Mouse (Mus musculus): ENCODE data around the gene Ppp2r5d.

Gene Ppp2r5d

DNA sequence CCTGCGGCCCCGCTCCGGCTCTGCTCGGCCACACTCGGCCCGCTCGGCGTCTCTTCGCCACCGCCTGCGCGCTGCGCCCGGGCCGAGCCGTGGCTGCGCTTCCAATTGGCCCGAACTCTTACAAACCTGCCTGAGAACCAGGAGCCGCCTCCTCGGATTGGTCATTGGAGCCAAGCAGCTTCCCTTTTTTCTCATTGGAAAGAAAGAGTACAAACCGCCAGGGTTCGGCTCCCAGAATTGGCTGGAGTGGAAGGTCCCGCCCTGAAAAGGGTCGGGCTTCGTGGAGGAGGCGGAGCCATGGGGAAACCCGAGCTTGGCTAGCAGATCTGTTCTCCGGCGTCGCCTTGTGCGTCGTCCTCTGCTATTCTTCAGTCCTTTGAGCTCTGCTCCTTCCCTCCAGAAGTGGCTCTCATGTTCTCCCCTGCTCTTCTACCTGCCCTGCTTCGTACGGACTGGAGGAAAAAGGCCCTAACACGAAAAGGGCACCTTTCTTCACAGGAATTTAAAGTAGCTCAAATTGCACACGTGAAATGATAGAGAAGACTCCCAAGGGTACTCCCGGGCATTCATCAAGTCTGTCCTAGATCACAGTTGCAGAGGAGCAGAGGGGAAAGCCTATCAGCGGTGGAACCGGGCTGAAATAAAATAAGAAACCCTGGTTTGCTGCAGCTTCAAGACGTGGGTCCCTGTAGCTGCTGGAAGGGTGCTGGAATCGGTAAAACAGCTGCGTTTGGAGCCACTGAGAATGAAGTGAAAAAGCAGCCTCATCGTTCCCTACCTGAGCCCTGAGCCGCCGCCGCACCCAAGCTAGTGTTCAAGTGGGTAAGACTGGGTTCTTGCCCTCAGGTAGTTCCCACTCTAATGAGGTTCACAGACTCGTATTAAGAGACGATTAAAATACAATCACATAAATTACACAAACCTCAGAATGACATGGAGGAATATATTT, at the start of gene Ppp2r5d:
TSS of gene Ppp2r5d (minus strand) at position 225 of the 949 bp plus-strand sequence.
- peak; percentile 94 for DNase-seq (ENCODE audit: extremely low spot score, low read depth, low spot score)

DNA sequence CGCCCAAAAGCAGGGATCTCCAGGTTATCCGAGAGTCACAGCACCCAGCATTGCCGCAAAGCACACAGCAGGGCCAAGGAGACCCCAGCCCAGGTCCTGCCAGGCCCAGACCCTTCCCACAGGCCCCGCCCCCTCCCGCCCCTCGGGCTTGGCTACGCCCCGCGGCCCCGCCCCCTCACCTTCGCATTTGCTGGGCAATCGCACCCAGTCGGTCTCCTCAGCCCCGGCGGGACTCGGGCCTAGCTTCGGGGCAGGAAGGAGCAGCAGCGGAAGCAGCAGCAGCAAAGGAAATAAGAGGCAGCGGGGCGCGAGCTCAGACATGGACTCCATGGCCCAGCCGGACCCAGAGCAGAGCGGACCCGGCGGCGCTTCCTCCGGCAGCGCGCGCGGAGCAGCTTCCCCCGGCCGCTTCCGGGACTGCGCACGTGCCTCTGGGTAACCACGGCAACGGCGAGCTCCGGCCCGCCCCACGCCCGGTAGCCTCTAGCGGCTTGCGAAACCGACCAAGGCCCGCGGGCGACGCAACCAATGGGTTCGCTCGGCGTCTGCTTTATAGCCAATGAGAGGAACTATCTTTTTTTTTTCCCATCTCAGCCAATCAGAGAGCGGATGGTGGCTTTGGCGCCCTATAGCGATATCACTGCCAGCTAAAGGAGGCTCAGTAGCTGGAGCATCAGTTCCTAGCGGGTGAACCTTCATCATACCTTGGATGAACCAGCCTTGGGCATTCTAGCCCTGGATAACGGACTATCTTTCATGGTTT, 47.1 kb upstream of the Ppp2r5d start, which contains the start of gene Cnpy3:
TSS of gene Cnpy3 (minus strand) at position 421 of the 763 bp plus-strand sequence.
- DNase-seq (ENCODE audit: extremely low spot score, low read depth, low spot score): peak; percentile 91

- DNase-seq (ENCODE audit: extremely low spot score, low read depth, low spot score): no peak
Measured at GRCm38 (mm10) chr17:46751056-46751793, 46.3 kb upstream of the Ppp2r5d start.

GRCm38 (mm10) chr17:46750580-46750979, 45.7 kb upstream of the Ppp2r5d start:
- DNase-seq (ENCODE audit: extremely low spot score, low read depth, low spot score): no peak

DNA sequence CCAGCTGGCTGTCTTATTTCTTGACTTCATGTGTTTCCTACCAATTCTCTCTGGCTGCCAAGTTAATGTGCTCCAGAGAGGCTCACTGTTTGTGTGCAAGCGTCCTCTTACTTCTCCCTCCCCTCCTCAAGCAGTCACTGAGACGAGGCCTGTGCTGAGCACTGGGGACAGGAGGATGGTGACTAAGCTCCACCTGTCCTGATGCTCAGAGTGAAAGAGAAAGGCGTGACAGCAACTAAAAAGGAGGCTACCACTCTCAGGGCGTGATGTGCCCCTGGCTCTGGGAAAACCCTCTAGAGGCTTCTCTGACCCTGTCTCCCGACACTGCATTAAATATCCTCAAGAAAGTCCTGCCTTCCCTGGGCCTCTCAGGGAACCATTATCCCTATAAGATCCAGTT, 44.4 kb upstream of the Ppp2r5d start:
- DNase-seq (ENCODE audit: extremely low spot score, low read depth, low spot score): no peak

GRCm38 (mm10) chr17:46747806-46748205, 42.9 kb upstream of the Ppp2r5d start:
- no peak for DNase-seq (ENCODE audit: extremely low spot score, low read depth, low spot score)

- no peak for DNase-seq (ENCODE audit: extremely low spot score, low read depth, low spot score)
Measured at GRCm38 (mm10) chr17:46747234-46747633, 42.3 kb upstream of the Ppp2r5d start.

DNA sequence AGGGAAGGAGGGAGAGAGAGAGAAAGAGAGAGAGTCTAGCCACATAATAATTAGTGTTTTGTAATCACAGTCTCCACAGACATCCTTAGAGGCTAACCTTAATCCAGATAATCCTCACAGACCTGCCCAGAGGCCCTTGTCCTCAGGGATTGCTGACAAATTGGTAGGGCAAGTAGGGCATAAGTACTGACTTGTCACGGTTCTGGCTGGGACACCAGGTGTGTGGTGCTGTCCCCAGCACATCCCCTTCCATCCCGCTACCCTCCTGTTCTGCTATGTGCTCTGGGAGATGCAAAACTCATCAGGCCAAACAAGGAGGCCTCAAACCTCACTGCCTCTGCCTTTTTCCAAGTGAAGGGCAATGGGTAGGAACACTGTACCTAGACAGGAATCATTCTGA, 40.6 kb upstream of the Ppp2r5d start:
- no peak for DNase-seq (ENCODE audit: extremely low spot score, low read depth, low spot score)

DNA sequence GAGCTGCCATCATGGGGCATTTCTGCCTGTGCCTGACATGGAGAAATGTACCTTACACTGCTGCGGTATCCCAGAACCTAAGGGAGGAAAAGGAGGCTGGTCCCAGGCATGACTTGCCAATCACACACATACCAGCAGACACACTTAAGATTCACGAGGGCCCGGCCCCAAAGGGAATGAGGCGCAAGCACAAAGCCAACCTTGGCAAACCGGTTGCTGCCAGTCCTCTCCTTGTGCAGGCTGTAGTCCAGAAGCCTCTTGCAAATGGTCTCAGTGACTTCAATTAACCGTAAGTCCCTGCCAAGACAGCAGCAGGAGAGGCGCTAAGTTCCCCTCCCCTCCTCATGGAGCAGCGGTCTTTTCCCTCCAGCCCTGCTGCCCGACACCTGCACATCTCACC, 38.1 kb upstream of the Ppp2r5d start:
- no peak for DNase-seq (ENCODE audit: extremely low spot score, low read depth, low spot score)

DNA sequence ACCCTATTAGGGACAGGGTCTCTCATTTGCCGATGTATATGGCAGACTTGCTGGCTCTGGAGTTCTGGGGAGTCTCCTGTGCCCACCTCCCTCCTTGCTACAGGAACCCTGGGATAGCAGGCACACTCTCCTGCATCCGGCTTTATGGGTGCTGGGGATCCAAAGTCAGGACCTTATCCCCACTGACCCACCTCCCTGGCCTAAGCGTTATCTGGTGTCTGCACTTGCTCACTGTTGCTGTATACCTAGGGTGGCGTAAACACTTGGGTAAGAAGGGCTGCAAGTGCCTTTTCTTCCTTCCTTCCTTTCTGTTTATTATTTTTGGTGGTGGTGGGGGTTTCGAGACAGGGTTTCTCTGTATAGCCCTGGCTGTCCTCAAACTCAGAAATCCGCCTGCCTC, 36.4 kb upstream of the Ppp2r5d start:
- no peak for DNase-seq (ENCODE audit: extremely low spot score, low read depth, low spot score)

GRCm38 (mm10) chr17:46736160-46736559, 31.2 kb upstream of the Ppp2r5d start:
- no peak for DNase-seq (ENCODE audit: extremely low spot score, low read depth, low spot score)

- DNase-seq (ENCODE audit: extremely low spot score, low read depth, low spot score): no peak
Measured at GRCm38 (mm10) chr17:46735287-46735686, 30.4 kb upstream of the Ppp2r5d start.

DNA sequence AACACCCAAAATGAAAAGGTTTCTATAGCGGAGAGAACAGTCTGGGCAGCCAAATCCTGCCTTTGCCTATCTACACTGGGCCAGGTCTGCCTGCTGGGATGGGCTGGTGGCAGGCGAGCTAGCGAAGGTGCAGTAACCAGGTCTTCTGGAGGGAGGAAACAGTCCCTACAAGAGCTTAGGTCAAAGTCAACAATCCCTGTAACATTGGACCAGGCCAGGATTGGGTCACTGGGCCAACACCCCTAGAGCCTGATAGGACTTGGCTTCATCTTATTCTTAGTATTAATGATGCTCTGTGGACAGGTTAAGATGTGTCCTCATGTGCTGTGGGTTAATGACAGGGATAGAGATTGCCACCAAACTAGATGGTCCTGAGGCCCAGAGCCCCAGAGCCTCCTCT, 29.1 kb upstream of the Ppp2r5d start:
- no peak for DNase-seq (ENCODE audit: extremely low spot score, low read depth, low spot score)

DNA sequence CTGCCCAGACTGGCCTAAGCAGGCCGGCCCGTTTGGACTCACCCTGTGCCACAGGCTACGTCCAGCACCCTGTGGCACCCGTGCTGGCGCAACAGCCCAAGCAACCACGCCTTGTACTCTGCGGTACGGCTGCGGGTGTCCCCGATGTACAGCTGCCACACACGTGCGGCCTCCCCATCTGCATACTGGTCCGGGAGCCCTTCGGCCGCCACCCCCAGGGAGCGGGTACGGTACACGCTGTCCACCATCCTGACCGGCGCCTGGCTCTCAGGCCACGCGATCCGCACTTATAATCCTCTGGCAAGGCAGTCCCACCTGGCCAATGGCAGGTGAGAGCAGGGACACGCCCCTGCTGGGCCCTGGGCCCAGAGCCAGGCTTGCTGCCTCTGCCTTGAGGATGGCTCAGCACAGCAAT, 24.0 kb upstream of the Ppp2r5d start, which contains the start of gene Gnmt:
TSS of gene Gnmt (minus strand) at position 265 of the 415 bp plus-strand sequence.
- no peak for DNase-seq (ENCODE audit: extremely low spot score, low read depth, low spot score)

DNA sequence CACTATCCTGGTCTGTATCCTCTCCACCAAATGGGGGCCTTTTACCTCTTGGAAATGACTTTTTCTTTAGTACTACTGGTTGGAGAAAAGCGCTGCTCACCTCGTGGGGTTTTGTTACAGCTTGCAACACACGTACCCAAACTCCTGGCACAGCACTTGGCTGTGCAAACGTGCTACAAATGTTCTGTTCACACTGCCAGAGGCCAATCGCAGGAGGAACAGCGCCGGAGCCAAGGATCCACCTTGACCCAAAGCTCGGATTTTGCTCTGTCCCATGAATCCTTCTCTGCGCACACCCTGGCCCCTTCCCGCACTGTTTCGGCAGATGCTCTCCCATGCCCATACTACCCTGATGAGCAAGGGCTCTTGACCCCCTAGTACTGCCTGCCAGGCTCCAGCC, 23.6 kb upstream of the Ppp2r5d start:
- no peak for DNase-seq (ENCODE audit: extremely low spot score, low read depth, low spot score)

DNA sequence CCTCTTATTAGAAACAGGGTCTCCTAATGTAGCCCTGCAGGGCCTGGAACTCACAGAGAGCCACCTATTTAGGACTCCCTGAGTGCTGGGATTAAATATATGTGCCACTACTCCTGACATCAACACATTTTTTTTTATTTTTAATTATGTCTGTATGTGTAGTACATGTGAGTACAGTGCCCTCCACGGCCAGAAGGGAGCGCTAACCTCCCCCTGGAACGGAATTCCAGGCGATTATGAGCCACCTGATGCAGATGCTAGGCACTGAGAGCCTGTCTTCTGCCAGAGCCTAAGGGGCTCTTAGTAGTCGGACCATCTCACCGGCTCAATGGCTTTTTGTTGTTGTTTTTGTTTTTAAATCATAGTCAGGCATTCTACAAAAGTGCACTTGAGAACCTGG, 23.1 kb upstream of the Ppp2r5d start:
- DNase-seq (ENCODE audit: extremely low spot score, low read depth, low spot score): no peak

- no peak for DNase-seq (ENCODE audit: extremely low spot score, low read depth, low spot score)
Measured at GRCm38 (mm10) chr17:46727271-46727670, 22.4 kb upstream of the Ppp2r5d start.

DNA sequence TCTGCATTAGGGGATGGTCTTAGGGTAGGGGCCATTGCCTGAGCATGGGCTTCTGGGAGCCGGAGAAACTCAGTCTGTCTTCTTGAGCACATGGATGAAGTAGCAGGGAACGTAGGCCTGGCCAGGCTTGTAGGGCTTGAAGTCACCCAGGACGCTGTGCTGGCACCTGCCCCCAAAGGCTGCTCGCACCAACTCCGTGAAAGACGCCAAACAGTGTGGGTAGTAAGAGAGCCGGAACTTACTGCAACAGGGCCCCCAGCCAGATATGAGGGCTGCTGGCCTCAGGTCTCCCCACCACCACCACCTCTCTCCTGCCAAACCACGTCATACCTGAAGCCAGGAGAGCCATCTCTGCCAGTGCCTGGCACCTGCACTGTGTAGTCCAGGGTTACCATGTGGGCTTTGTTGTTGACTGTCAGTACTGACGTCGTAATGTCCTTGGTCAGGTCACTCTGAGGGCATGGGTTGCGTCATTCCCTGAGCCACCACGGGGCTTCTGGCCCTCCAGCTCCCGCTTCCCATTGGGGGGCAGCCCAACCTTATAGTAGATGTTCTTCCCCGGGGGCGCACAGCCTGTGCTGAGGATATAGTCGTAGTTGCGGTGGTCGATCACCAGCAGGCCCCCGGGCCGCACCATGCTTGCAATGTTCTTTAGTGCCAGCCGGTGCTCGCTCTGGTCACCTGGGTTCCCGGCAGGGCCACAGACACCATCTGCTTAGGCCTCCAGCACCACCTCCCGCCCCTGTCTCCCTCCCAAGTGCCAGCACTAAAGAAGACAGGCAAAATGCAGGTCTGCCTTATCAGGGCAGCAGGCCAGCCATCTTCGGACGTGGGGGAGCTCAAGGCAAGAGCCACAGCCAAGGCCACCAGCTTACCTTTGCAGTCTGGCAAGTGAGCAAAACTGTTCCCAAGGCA, 21.1 kb upstream of the Ppp2r5d start:
- no peak for DNase-seq (ENCODE audit: extremely low spot score, low read depth, low spot score)

GRCm38 (mm10) chr17:46725273-46725672, 20.4 kb upstream of the Ppp2r5d start:
- DNase-seq (ENCODE audit: extremely low spot score, low read depth, low spot score): peak; percentile 26

DNA sequence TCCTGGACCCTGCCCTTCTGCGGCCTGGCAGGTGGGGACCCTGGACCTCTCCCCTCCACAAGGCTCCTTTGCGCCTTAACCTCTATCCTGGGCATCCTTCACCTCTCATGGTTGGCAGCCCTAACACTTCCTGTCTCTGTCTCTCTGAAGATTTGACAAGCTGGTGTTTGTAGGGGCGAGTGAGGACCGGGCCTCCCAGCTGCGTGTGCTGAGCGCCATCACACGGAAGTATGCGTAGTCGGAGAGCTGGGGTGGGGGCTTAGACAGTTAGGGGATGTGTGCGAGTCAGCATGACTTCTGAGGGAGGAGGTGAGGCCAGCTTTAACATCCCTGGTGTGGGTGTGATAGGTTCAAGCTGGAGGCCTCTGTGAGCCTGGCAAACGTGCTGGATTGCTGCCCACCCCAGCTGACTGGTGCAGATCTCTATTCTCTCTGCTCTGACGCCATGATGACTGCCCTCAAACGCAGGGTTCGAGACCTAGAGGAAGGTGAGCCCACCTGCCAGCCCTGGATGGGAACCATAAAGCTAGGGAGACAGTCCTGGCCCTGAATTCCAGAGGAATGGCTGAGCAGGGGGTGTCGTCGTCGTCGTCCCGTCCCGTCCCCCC, 19.7 kb upstream of the Ppp2r5d start:
- DNase-seq (ENCODE audit: extremely low spot score, low read depth, low spot score): no peak

Data from hindlimb bud, embryonic 11.5 days (tissue).